Mouse (Mus musculus): ENCODE data around the gene Teddm2. TPM values are rescaled to one million over a fixed set of nuclear protein-coding genes. Genes with fewer than 3 reads are reported as not detected.
"Not testable (repeated sequence)": the region's sequence is repeated elsewhere in the genome, so short reads cannot be mapped to it uniquely, and the experiment has no call there.

The Teddm2 gene
- polyA plus RNA-seq, 2 experiments from 2014 or later, result 0.38 to 0.81 TPM

DNA sequence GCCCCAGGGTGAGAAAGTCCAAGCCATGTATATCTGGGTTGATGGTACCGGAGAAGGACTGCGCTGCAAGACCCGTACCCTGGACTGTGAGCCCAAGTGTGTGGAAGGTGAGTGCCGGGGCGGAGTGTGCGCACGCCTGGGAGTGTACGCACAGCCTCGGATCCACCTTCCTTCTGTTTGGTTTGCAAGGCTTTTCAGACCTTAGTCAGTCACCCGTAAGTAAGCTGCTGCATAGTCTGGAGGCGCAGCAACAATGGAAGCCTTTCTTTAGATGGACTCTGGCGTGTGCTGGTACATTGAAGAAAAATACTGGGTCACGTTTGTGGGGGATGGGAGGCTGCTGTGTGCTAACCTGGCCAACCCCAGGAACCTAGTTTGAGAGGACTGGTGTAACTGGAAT lies 3.0 kb upstream of the Teddm2 start:
- ATAC-seq, result no peak

DNA sequence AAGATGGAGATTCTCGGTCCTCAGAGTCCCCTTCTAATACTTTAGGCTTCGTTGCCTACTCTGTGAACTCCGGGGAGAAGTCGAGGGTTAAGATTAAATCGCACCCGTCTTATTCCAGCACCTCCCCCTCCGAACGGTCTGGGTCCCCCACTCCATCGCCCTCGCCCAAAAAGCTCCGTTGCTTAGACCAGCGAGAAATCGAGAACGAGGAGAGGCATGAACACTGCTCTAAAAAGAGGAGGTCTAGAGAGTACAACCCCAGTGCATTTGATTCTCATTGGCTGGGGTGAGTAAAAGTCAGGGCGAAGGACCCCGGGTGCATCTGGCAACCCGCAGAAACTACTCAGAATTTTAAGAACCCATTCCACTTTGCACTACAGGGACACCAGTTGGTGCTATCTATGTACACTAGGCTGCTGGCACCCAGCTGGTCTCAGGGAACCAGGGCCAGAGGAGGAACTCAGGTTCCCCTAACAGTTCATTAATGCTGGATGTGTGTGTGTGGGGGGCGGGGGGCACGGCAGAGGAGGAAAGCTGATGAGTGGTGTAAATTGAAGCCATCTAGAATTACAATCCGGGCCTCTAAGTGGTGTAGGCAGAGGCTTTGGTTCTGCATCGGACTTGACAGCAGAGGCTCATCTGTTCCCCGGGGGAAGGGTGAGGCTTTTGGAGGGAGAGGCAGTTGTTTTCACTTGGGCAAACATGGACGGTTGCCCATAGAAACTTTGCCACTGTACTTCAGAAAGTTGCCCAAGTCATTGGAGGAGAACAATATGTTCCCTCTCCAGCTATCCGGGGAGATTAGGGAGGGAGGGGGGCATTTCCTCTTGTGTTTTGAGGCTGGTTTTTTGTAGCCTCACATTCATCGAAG lies 1.1 kb upstream of the Teddm2 start:
- ATAC-seq, result no peak

DNA sequence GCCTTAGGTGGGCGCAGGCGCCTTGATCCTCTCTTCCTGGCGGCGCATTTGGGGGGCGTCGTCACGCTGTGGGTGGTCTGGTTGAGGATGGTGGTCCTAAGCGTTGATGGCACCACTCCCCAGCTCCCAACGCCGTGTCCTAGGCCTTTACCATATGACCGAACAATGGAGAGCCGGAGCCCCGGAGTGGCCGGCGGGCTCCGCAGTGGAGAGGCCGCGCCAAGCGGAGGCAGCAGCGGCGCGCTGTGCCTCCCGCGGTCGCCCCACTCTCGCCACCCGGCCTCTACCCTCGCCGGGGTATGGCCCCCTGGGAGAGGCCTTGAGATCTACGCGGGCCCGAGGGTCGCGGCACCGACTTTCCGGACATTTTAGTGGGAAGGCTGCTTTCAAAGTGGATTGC lies 353 bp upstream of the Teddm2 start:
- ATAC-seq, result peak; percentile 8

DNA sequence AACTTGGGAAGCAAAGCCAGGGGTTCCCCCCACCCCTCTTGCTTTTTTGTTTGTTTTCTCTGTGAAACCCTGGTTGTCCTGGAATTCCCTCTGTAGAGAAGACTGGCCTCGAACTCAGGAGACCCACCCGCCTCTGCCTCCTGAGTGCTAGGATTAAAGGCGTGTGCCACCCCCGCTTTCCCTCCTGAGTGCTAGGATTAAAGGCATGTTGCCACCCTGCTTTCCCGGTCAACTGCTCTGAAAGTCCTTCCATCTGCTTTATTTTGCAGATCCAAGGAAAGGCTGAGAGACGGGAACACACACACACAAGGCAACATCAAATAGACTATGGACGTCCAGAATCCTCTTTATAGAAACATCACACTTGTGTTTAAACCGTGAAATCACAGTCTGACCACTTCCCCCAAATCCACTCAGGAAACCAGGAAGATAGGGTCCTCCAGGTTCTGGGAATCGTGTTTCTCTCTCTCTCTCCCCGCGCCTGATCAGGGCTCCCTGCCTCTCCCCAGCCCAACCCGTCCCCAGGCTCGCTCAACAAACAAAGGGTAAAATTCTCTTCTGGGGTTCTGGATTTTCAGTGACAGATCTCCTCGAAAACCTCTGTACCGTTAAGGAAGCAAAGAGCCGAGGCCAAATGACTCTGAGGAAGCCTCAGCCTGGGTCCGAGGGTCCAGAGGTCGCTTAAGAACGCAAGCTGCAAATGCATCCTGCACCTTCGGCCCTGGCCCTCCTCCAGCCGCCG lies 868 bp downstream of the Teddm2 start:
- no peak for ATAC-seq

DNA sequence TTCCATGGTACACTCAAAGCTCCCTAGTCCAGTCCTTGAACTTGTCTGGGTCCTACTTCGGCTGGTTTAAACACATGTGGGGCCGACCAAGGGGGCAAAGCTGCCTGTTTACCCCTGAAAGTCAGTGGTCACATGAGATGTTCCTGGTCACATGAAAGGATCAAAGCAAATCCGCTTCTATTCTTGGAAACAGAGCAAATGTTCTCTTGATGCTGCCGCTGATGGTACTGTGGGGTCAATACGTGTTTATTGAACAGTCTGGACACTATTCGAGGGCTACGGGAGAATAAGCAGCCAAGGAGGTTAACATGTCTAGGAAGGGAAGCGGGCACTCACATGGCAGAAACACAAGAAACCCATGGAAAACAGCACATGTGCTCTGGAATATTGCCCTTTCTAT lies 2.8 kb downstream of the Teddm2 start:
- ATAC-seq, result no peak

DNA sequence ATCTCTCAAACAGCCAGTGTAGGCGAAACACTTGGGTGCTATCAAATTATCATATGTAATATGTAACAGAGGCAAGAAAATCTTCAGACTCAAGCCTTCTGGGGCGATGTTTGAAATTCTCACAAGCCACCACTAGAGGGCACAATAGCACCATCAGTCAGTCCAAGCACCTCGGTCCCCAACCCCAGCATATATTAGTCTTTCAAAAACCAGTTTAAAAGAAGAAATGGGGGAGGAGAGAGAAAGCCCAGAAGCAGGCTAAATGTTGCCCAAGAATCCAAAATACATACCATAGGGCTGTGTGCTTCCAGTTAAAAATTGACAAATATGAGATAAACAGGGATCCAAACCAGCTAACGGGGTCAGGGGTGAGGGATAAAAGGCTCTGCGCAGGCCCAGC lies 5.0 kb downstream of the Teddm2 start:
- ATAC-seq, result no peak

DNA sequence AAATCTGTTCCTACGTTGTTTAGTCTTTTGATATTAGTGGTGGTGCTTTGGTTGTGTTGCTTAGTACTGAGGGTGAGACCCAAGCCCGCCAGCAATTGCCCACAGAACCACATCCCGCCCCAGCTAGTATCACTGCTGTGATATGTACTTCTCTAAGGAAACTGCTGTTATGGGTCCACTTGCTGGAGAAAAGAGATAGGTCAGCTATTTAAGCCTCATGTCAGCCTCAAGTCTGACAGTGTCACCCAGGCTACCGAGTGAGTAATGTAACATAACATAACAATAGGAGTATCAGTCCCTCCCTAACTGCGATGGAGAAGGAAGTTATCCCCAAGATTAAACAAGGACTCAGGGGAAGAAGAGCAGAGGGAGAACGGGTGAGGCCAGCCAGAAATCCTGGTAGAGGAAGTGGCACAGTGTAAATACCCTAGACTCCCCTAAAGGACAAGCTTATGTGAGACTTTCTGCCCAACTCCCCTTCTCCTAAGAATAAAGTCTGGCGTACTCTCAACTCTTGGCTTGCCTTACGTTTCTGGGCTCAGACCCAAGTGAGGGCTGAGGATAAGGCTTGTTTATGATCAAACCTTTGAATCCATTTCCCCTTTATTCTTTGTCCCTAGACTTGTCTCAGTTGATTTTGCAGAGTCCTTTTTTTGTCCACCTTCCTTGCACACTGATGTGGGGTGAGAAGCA lies 5.7 kb downstream of the Teddm2 start:
- no peak for ATAC-seq

DNA sequence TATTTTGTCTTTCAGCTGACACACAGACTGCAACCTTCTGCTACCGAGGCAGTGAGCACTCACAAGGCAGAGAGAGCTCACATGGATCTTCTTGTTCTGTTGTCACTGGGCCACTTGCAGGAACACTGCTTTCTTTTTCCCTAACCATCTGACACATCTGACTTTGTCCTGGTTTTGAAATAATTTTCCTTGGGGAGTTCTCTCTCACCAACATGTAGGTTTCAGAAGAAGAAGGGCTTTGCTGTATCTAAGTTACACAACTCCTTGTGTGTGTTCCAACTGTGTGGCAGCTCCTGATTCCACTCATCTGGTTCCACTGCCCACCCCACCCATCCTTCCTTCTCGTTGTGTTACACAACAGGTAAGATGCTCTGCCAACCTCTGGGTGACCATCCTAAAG lies 6.3 kb downstream of the Teddm2 start:
- no peak for ATAC-seq

DNA sequence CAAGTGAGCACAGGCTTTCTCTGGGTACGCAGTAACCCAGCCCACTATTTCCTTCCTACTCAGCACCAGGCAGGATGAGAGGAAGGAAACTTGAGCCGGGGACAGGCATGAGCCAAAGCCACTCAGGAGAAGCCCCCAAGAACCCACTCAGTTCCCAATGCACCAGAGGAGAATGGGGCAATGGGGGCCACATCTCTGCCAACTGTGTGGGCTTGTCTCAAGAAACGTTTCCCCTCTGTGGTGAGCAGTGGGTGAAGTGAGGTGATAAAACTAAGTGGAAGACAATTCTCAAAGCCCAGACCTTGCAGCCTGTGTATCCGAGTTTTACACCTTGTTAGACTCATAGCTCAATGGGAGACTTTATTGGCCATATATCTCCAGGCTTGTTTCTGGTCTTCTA lies 8.6 kb downstream of the Teddm2 start, which contains the start of gene Teddm1a:
TSS of gene Teddm1a (plus strand) at position 301 of the 400 bp plus-strand sequence.
- ATAC-seq, result no peak

DNA sequence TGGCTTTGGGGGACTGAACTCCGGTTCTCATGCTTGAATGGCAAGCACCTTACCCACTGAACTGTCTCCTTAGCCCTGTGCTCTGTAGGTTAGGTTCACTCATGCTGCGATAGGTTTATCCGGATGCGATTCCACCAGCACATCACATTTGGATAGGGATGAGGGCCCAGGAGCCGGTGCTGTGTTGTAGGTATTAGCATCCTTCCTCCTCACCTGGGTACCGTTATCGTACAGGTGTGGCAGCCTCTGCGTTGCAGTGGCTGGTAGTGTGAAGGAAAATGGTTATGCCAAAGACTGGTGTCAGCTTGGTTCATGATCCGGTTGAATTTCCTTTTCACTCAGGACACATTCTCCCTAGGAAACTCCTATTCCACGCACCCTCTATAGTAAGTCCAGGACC lies 9.9 kb downstream of the Teddm2 start:
- no peak for ATAC-seq

DNA sequence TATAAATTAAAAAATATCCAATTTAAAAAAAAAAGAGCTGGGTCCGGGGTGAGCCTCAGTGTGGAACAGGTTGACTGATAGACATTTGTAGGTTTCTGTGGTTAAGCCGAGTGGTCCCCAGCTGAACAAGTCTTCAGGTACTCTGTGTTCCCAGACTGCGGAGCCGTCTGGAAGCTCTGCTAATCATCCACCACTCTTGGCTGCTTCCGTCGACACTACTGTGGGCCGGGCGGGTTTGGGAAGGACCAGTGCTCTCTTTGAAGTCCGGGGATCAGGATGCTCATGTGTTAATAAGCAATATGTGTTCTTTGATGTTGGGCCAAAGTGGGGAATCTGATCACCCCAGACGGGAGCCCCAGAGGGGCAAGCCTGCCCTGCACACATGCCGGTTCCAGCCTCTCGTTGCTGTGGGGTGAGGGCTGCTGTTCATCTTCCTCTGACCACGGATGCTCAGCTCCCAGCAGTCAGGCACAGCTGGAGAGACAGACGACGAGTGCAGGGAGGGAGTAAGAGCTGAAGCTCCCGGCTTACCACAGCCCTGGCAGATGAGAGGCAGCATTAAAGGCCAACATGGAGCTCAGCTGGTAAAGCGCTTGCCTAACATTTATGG lies 13.9 kb downstream of the Teddm2 start:
- ATAC-seq, result no peak

DNA sequence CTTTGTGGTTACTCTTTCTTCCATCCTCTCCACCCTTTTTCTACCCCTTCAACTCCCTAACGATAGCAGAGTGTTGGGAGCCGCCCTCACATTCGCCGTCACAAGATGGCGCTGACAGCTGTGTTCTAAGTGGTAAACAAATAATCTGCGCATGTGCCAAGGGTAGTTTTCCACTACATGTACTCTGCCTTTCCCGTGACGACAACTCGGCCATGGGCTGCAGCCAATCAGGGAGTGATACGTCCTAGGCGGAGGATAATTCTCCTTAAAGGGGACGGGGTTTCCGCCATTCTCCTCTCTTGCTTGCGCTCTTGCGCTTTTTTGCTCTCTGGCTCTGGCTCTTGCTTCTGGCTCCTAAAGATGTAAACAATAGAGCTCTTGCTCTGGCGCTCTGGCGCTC lies 19.6 kb downstream of the Teddm2 start:
- ATAC-seq, result not testable (repeated sequence)

DNA sequence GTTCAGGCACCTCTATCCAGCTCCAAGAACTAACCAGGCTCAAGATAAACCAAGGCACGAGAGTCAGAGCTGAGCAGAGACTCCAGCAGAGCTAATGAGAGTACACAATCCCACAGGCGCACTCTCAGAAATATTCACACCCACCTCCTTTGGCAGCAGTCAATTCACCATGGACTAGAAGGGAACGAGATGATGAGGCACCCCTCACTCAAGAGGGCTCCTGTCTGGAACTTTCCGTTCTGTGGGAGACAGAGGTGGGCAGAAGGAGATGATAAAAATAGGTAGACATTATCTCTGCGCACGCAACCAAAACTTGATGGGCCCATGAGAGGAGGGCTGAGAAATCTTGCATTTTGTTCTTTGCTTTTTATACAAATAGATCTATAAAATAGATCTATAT lies 26.0 kb downstream of the Teddm2 start, which contains the start of gene Teddm1b:
TSS of gene Teddm1b (plus strand) at position 301 of the 400 bp plus-strand sequence.
- no peak for ATAC-seq

DNA sequence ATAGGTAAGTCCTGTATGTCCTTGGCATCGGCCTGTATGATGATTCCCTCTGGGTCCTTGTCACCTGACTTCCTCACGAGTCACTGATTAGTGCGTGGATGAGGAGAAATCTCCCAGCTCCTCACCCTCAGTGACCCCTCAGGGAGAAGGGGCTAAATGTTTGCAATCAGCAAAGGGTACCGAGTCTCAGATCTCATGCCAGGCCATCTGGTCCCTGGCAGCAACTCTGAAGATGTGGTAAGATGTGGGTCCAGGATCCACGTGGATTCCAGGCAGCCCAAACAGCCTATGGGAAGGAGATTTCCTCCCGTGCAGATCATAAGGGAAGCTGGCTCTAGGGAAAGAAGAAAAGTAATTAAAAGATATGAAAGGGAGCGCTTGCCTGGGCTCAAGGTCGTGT lies 44.1 kb downstream of the Teddm2 start:
- no peak for ATAC-seq

DNA sequence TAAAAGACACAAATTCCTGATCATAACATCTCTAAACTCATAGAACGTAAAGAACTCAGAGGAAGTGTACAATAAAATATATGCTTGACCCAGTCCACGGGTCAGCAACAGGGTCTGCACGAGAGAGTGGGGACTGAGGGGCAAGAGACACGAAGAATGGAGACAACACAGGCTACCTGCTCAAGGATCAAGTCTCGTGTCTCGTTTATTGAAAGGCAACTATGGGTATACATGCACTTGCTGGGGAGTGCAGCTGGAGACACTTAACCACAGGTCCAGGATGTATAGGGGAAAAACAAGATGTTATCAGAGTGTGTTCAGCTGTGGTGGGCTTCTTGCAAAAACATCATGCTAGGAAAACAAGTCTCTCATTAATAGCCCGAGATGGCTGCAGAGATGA lies 47.3 kb downstream of the Teddm2 start:
- ATAC-seq, result not testable (repeated sequence)

DNA sequence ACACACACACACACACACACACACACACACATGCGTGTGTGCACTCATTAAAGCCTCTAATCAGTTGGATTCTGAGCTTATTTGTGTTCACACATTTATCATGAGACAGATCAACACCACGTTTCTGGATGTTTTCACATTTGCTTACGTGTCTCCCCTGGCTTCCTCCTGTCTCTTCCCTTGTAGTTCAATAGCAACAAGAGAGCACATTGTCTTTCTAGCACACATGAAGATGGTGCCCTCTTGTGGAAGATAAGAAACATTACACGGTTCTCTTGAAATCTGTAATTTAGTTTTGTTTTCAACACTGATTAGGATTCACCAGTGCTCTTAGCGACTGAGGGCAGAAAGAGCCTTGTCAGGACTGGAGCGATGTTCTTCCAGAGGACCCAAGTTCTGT lies 53.2 kb downstream of the Teddm2 start:
- peak; percentile 85 for ATAC-seq

DNA sequence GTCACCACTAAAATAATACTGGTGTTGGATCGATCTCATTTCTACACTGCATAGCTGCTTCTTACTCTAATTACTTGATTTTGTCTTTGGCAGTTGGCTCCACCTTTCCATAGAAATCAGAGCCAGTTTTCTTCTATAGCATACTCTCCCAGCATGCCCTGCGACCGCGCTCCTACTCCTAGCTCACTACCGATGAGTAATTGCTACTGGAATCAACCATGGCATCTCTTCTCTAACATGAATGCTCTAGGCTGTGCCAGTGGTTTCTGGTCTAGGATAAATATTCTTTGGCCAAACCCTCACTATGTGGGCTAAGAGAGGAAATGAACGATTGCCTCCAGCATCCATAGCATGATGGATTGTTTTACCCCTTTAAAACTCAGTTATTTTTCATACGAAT lies 53.6 kb downstream of the Teddm2 start:
- no peak for ATAC-seq

DNA sequence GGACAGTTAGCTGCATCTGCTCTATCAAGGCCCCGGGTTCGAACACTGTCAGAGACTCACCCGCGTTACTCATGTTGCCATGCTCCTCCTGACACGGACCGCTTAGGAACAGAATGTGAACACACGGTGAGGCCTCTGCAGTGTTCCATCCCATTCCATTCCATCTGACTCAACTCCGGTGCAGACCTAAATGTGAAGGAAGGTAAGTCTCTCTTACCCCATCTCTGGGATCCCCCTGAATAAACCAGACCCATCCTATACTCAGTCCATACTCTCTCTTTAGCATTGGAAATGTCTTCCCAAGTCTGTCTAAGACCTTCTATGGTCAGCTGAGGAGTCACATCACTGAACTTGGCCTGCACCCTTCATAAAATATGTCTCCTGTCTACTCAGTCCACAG lies 56.0 kb downstream of the Teddm2 start, which contains the start of gene Rgsl1:
TSS of gene Rgsl1 (minus strand) at position 101 of the 400 bp plus-strand sequence.
- no peak for ATAC-seq

DNA sequence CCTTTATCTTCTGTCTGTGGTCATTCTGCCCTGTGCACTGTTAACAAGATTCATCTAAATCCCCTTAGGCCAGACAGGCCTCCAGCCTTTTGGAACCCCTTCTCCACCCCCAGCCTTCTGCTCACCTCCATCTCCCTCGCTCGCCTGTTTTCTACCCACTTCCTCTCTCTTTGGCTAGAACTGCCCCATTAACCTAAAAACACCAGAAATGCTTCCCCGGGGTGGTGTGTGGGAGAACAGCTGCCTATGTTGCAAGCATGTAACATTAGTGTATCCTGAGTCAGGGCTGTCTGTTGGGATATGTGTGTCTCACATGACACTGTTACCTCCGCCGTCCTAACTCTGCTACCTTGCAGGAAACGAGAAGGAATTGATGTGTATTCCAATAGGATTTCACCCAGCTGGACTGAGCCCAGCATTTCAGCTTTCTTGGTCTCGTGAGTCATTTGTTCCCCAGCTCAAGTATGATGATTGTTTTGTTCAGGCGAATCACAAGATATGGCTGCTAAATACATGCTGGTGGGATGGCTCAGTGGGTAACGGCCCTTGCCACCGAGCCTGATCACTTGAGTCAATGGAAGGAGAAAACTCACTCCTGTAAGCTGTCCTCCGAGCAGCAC lies 57.8 kb downstream of the Teddm2 start:
- ATAC-seq, result no peak

DNA sequence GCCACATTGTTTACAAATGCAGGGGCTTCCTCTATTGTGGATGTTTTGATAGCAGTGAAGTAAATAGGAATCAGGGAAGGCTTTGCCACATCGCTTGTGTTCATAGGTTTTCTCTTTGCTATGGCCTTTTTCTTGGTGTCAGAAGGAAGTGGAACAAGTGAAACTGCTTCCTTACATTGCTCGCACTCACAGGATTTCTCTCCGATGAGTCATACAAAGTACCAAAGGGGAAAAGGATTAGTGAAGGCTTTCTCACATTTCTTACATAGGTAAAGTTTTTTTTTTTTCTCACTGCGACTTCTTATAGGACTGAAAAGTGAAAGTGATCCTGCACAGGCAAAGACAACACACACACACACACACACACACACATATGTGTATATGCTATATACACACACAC lies 64.0 kb downstream of the Teddm2 start:
- no peak for ATAC-seq

DNA sequence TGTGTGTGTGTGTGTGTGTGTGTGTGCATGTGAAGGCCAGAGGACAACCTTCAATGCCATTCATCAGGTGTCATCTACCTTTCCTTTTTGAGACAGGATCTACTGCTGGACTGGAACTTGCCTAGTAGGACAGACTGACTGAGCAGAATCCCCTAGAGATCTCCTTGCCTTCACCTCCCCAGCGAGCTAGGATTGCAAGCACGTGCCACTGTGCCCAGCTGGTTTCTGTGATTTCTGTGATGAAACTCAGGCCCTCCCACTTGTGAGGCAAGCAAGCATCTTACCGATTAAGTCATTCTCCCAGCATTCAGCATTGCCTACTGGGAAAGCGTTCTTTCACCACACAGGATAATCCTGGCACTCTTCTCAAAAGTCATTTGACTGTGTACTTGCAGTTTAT lies 69.3 kb downstream of the Teddm2 start:
- ATAC-seq, result no peak

DNA sequence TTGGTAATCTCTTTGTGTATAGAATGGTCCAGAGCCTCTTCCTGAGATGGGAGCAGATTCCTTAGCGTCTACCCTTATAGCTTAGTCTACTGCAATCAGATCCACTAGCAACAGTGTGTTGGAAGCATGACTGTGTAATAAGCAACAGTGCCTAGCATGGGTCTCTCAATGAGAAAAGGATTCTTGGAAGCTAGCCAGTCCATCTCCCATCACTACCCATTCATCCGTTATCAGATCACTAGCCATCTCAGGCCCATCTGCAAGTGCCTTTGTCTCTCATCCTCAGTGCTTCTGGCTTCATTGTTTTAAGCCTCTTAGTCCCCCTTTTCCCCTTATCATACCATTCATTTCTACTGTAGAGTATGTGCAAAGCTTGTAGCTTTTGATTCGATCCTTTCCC lies 79.8 kb downstream of the Teddm2 start:
- no peak for ATAC-seq

Data from CD4-positive, CD25-positive, alpha-beta regulatory T cell, adult 4 months (primary cell).